Mouse (Mus musculus) forebrain, embryonic 11.5 days (tissue): ENCODE measurements at regions not wholly inside any gene's neighbourhood (a gene's known extent, or its start where the extent isn't known, plus 50 kb on each side); places are given as distances from the start of the nearest gene placed in this dataset.
"Not testable (repeated sequence)": the region's sequence is repeated elsewhere in the genome, so short reads cannot be mapped to it uniquely, and the experiment has no call there.

Source experiments
- ATAC-seq: fragments of 200-750 bp; cut with Nextera tagmentation; replicated peaks from 2 replicates; pipeline ENCODE4 v1.8.0; 2017; ENCODE audit warnings: moderate TSS enrichment; ENCODE audit not compliant: low FRiP score
- DNase-seq: peaks from one replicate; pipeline ENCODE4 v3.0.0-alpha.2; 2017; ENCODE audit warnings: low spot score
- H3K27ac ChIP-seq: fragments of 300-500 bp; sonication (generic); 2 replicates; pipeline ENCODE4 v1.5.1; 2014; ENCODE audit warnings: low read depth, low read length
- H3K27me3 ChIP-seq: fragments of 300-500 bp; sonication (generic); 2 replicates; pipeline ENCODE4 v1.6.1; 2014; ENCODE audit warnings: mild to moderate bottlenecking, low read length, mixed read lengths; ENCODE audit not compliant: control insufficient read depth, insufficient read depth
- H3K36me3 ChIP-seq: fragments of 300-500 bp; sonication (generic); 2 replicates; pipeline ENCODE4 v1.6.1; 2014; ENCODE audit warnings: mild to moderate bottlenecking, low read length, moderate library complexity, mixed read lengths; ENCODE audit not compliant: control insufficient read depth, insufficient read depth
- H3K4me1 ChIP-seq: fragments of 300-500 bp; sonication (generic); replicated peaks from 2 replicates; pipeline ENCODE4 v1.6.1; 2014; ENCODE audit warnings: low read length, mixed read lengths; ENCODE audit not compliant: control insufficient read depth, insufficient read depth
- H3K4me2 ChIP-seq: fragments of 300-500 bp; sonication (generic); 2 replicates; pipeline ENCODE4 v1.6.1; 2014; ENCODE audit warnings: low read depth, mild to moderate bottlenecking, low read length, moderate library complexity, mixed read lengths; ENCODE audit not compliant: severe bottlenecking
- H3K4me3 ChIP-seq: fragments of 300-500 bp; sonication (generic); 2 replicates; pipeline ENCODE4 v1.5.1; 2014; ENCODE audit warnings: low read depth, low read length
- H3K9ac ChIP-seq: fragments of 300-500 bp; sonication (generic); 2 replicates; pipeline ENCODE4 v1.6.1; 2014; ENCODE audit warnings: low read length
- H3K9me3 ChIP-seq: fragments of 300-500 bp; sonication (generic); 2 replicates; pipeline ENCODE4 v1.6.1; 2016; ENCODE audit warnings: low read length, mixed read lengths; ENCODE audit not compliant: control insufficient read depth
- WGBS: fragments of 180-500 bp; shearing (Covaris S2); extraction: QIAGEN DNeasy Blood & Tissue Kit; methylation state at CpG from one replicate; pipeline ENCODE4 v1.1.7; 2014; 5-methylcytosine and 5-hydroxymethylcytosine counted together

DNA sequence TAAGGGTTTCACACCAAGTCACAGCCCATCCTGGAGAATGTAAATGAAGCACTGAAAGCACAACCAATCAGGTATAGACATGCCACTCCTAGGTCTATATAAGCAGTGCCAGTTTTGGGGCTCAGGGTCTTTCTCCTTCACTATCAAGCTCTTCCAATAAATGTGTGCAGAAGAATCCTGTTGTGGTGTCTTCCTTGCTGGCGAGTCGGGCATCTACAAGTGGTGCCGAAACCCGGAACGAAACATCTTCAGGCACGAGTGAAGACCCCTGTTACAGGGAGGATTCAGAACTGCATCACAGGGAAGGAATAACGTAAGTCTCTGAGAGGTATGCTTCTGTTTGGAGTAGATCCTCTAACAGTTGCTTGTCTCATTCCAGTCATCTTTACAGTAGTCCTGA is 299.9 kb upstream of the Rgma start:
- not testable (repeated sequence) for H3K4me2 ChIP-seq, H3K9ac ChIP-seq, H3K36me3 ChIP-seq, DNase-seq, H3K27ac ChIP-seq, H3K4me1 ChIP-seq, H3K27me3 ChIP-seq, ATAC-seq, H3K9me3 ChIP-seq, H3K4me3 ChIP-seq
- WGBS: 93% methylated on average over 7 of the region's 7 CpGs

DNA sequence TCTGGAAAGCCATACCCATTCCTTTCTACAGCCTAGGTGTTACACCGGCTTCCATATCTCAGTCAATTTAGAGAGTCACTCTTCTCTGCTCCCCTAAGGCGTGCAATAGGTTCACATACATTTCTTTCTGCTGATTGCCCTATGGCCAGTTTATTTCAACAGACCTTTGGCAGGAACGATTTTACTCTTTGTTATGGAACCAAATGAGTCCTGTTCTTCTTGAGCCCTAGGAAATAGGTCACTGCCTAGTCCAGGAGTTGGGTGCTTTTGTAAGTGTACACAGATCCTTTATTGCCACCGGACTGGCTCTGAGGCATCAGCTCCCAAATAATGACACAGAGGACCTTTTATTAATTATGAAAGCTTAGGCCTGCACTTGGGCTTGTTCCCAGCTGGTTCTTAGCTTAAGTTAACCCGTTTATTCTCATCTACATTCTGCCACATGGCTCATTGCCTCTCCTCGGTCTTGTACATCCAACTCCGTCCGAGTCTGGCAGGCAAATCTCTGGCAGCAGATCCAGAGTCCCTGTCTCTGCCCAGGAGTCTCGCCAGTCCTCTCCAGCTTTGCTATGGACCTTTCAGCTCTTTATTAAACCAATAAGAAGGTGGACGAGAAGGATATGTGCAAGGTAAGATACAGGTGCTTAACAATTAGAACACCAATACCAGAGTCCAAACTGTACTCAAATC is 287.7 kb upstream of the Rgma start:
- ATAC-seq: no peak
- H3K4me3 ChIP-seq: no peak overlapping the region
- DNase-seq: no peak
- no peaks in the 10 kb centered on the region for H3K27me3 ChIP-seq
- 89% methylated on average over 10 of the region's 10 CpGs for WGBS
- H3K9me3 ChIP-seq: no peaks in the 10 kb centered on the region
- H3K9ac ChIP-seq: no peak overlapping the region
- no peak overlapping the region for H3K4me2 ChIP-seq
- no peaks in the 10 kb centered on the region for H3K36me3 ChIP-seq
- H3K4me1 ChIP-seq: no peaks in the 10 kb centered on the region
- no peak overlapping the region for H3K27ac ChIP-seq

- Histone ChIP-seq H3K9ac (no peak overlapping the region), H3K4me1 (no peaks in the 10 kb centered on the region), H3K9me3 (no peaks in the 10 kb centered on the region), H3K27ac (no peak overlapping the region), H3K4me2 (no peak overlapping the region), H3K27me3 (no peaks in the 10 kb centered on the region), H3K36me3 (no peaks in the 10 kb centered on the region), H3K4me3 (no peak overlapping the region)
- DNase-seq: no peak
- no peak for ATAC-seq
- 94% methylated on average over 8 of the region's 8 CpGs for WGBS
Measured at GRCm38 (mm10) chr7:73088321-73088720, 287.0 kb upstream of the Rgma start.

DNA sequence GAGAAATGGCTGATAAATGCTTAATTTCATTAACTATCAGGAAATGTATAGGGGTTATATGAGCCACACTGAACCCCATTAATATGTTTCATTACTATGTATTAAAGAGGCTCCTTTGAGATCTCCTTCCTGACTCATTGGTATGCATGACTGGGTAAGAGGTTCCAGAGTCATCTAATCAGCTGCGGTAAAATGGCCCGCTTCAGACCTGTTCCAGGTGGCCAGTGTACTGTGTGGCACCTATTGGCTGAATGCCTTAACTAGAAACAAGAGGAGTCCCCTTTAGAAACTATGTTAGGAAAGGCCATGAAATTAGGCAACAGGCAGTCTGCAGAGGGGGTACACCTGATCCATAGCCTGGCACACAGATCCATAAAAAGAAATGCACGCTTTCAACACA is 283.6 kb upstream of the Rgma start:
- 92% methylated on average over 3 of the region's 3 CpGs for WGBS
- no peaks in the 10 kb centered on the region for H3K9me3 ChIP-seq
- DNase-seq: no peak
- no peak overlapping the region for H3K9ac ChIP-seq
- no peaks in the 10 kb centered on the region for H3K36me3 ChIP-seq
- H3K4me3 ChIP-seq: no peak overlapping the region
- H3K4me2 ChIP-seq: no peak overlapping the region
- no peak overlapping the region for H3K27ac ChIP-seq
- ATAC-seq: no peak
- no peaks in the 10 kb centered on the region for H3K4me1 ChIP-seq
- no peaks in the 10 kb centered on the region for H3K27me3 ChIP-seq

GRCm38 (mm10) chr7:73094059-73094458 is 281.2 kb upstream of the Rgma start:
- H3K9me3 ChIP-seq: no peaks in the 10 kb centered on the region
- no peak for ATAC-seq
- no peaks in the 10 kb centered on the region for H3K4me1 ChIP-seq
- no peak overlapping the region for H3K4me2 ChIP-seq
- H3K9ac ChIP-seq: no peak overlapping the region
- no peaks in the 10 kb centered on the region for H3K27me3 ChIP-seq
- DNase-seq: no peak
- H3K27ac ChIP-seq: no peak overlapping the region
- no peaks in the 10 kb centered on the region for H3K36me3 ChIP-seq
- WGBS: 57% methylated on average over 3 of the region's 3 CpGs
- H3K4me3 ChIP-seq: no peak overlapping the region

DNA sequence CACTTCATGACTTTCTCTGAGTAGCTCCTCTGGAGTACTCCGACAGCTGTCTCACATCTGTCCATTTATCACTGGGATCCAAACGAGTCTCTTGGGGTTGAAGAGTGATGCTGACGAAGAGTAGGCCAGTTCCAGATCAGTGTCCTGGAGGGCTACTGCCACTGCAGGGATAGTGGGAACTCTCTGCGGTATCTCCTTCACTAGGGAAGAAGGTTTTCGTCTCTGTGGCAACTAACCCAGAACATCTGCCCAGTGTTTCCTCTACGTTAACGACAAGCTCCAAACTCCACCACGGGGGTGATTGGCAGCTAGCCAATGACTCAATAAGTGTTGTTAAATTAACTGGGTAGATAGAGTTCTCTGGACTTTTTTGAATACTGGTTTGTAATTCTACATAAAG is 256.4 kb upstream of the Rgma start:
- 73% methylated on average over 8 of the region's 8 CpGs for WGBS
- ATAC-seq (no peak), DNase-seq (no peak)
- Histone ChIP-seq H3K9ac (no peak overlapping the region), H3K27ac (no peak overlapping the region), H3K36me3 (no peaks in the 10 kb centered on the region), H3K4me3 (no peak overlapping the region), H3K4me2 (no peak overlapping the region), H3K9me3 (no peaks in the 10 kb centered on the region), H3K27me3 (no peaks in the 10 kb centered on the region), H3K4me1 (no peaks in the 10 kb centered on the region)

- H3K9me3 ChIP-seq: no peaks in the 10 kb centered on the region
- no peak overlapping the region for H3K27ac ChIP-seq
- no peak for DNase-seq
- no peaks in the 10 kb centered on the region for H3K4me1 ChIP-seq
- no peak overlapping the region for H3K4me3 ChIP-seq
- ATAC-seq: no peak
- no peak overlapping the region for H3K9ac ChIP-seq
- 89% methylated on average over 9 of the region's 9 CpGs for WGBS
- no peak overlapping the region for H3K4me2 ChIP-seq
- H3K27me3 ChIP-seq: no peaks in the 10 kb centered on the region
- H3K36me3 ChIP-seq: no peaks in the 10 kb centered on the region
Measured at GRCm38 (mm10) chr7:73120276-73120675, 255.0 kb upstream of the Rgma start.

DNA sequence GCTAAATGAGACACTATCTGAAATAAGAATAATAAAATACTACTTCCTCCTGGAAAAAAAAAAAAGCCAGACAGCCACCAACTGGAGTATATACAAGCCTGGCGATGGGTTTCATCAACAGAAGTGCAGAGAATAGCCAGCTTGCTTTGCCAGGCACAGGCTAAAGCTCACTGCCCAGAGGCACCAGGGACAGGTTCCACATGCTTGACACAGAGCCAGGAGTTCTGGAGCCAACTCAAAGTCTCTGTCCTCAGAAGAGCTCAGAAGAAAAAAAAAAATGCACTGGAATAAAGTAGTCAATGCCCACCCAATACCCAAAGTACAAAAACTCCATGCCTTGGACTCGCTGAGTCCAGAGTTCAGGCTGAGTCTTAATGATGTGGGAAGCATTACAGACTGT is 250.3 kb upstream of the Rgma start:
- 83% methylated on average over 2 of the region's 2 CpGs for WGBS
- Histone ChIP-seq H3K4me1 (peaks cover 3% of the 10 kb centered on the region; the same call in 1 of the 2 replicates), H3K9me3 (no peaks in the 10 kb centered on the region), H3K27me3 (0 out of 2 replicates have a peak, but pooled peaks cover 2% of the 10 kb centered on the region), H3K4me3 (no peak overlapping the region), H3K9ac (no peak overlapping the region), H3K36me3 (no peaks in the 10 kb centered on the region), H3K27ac (no peak overlapping the region), H3K4me2 (no peak overlapping the region)
- DNase-seq: no peak
- no peak for ATAC-seq

- WGBS: 14% methylated on average over 11 of the region's 11 CpGs
- no peak for DNase-seq
Measured at GRCm38 (mm10) chr7:73125864-73126263, 249.4 kb upstream of the Rgma start.

More at GRCm38 (mm10) chr7:73125864-73126263, 249.4 kb upstream of the Rgma start:
- 0 out of 2 replicates have a peak, but pooled peaks cover 2% of the 10 kb centered on the region for H3K27me3 ChIP-seq
- no peak overlapping the region for H3K9ac ChIP-seq
- no peak for ATAC-seq
- peaks cover 3% of the 10 kb centered on the region; the same call in 1 of the 2 replicates for H3K4me1 ChIP-seq
- H3K9me3 ChIP-seq: no peaks in the 10 kb centered on the region
- no peak overlapping the region for H3K4me2 ChIP-seq
- no peaks in the 10 kb centered on the region for H3K36me3 ChIP-seq
- no peak overlapping the region for H3K4me3 ChIP-seq
- no peak overlapping the region for H3K27ac ChIP-seq
